ENCODE assay signal across 8 mouse cellular contexts in the genomic region with DNA sequence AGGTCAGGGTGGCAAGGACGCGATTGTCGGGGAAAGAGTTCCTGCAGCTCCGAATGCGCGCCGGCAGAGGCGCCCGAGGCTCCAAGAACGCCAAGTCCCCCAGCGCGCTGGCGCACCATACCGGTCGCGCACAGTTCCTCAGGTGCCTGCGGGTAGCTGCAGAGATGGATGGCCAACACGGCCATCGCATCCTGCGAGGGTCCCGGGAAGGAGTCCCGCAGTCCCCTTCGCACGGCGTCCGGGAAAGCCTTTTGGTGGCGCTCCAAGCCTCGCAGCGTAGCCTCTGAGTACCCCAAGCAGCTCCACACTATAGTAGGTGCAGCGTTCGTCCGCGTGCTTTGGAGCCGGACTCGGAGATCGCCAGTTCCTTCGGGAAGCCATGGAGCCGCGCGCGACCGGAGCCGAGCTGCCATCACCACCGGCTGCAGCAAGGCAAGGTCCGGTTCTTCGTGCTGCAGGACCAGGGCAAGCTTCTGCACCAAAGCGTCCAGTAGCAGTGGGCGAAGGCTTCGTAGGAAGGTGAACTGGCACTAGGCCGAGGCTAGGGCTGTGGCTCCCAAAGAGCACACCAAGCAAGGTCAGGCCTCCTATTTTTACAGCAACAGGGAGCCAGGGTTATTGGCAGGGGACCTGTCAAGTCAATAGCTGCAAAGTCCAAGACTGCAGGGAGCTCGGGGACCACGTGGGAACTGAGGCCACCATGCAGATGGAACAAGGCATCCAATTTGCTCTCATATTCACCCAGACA. TPM values are rescaled to one million over a fixed set of nuclear protein-coding genes. Genes with fewer than 3 reads are reported as not detected.
DNase-seq lines count a peak whose midpoint lies in the region; ATAC-seq lines count a peak whose summit lies in the region.

No protein-coding gene starts in this region.

- peaks cover 10% of the 10 kb centered on the region for H3K4me1 ChIP-seq in kidney, embryonic 16.5 days (ENCODE audit: insufficient read depth, low read length)

- H3K4me3 ChIP-seq in kidney, embryonic 16.5 days (ENCODE audit: low read length): peak overlapping the region; percentile 42

- DNase-seq in layer of hippocampus, postnatal 25 days (ENCODE audit: extremely low spot score in 1 of 2, low spot score in 1 of 2): peak; percentile 39 to 43
- DNase-seq in layer of hippocampus, adult 9-10 months (ENCODE audit: low spot score): no peak
- DNase-seq in cerebellum, postnatal 10 days: peak; percentile 73 to 78
- DNase-seq in frontal cortex, postnatal 25 days (ENCODE audit: low spot score in 2 of 2): peak; percentile 34 to 47
- peak; percentile 42 to 44 for DNase-seq in lung, postnatal 4 days
- peak; percentile 25 to 41 for DNase-seq in right cerebral cortex, postnatal 36 days (ENCODE audit: low spot score in 2 of 2)
- no peak for DNase-seq in spleen, postnatal 14 days (ENCODE audit: low spot score in 2 of 2)

- peaks cover 21% of the 10 kb centered on the region for H3K27me3 ChIP-seq in kidney, embryonic 16.5 days (ENCODE audit: insufficient read depth, low read length)

- ATAC-seq in kidney, embryonic 16.5 days (ENCODE audit: low FRiP score, low TSS enrichment): peak; percentile 82; the same call in 1 of the 2 replicates

- peak overlapping the region; percentile 37 for H3K9ac ChIP-seq in kidney, embryonic 16.5 days (replicated peaks; ENCODE audit: low read length)

- H3K27ac ChIP-seq in kidney, embryonic 16.5 days (ENCODE audit: low read length): no peak overlapping the region

- H3K4me2 ChIP-seq in kidney, embryonic 16.5 days (replicated peaks; ENCODE audit: low read depth, low read length): peak overlapping the region; percentile 78

- no peaks in the 10 kb centered on the region for H3K36me3 ChIP-seq in kidney, embryonic 16.5 days (ENCODE audit: insufficient read depth, low read length)

- 7% methylated on average over 52 of the region's 52 CpGs for WGBS in kidney, embryonic 16.5 days

- no peaks in the 10 kb centered on the region for H3K9me3 ChIP-seq in kidney, embryonic 16.5 days (ENCODE audit: low read length)

RNA-seq across cellular contexts. Expression of gene Dnajc7, which starts 20.4 kb away (rescaled TPM):
- total RNA-seq in layer of hippocampus, postnatal 25 days (2021): 100 to 1,000 TPM; 234 to 286 TPM
- polyA plus RNA-seq in kidney, embryonic 16.5 days (2015; fragmentation: Nextera tagmentation; extraction: Ambion mirVana): 235 and 267 TPM in 2 replicates

RNA-seq across cellular contexts. Expression of gene Nkiras2, which starts 21.3 kb away (rescaled TPM):
- total RNA-seq in layer of hippocampus, postnatal 25 days (2021): 10 to 100 TPM; 15.1 to 16.5 TPM
- 72.8 and 74.8 TPM in 2 replicates for polyA plus RNA-seq in kidney, embryonic 16.5 days (2015; fragmentation: Nextera tagmentation; extraction: Ambion mirVana)

RNA-seq across cellular contexts. Expression of gene Zfp385c, which starts 51.9 kb away (rescaled TPM):
- under 1 TPM in 1 of 2 experiments, not detected in 1; 0.31 TPM for total RNA-seq in layer of hippocampus, postnatal 25 days (2021)
- 0.32 and 0.69 TPM in 2 replicates for polyA plus RNA-seq in kidney, embryonic 16.5 days (2015; fragmentation: Nextera tagmentation; extraction: Ambion mirVana)

Comparison
In these comparisons a context has a peak if more than half of its experiments do, and no peak if none do; other contexts are left out.
1. DNase-seq: peak in layer of hippocampus, postnatal 25 days (2 of 2), cerebellum, postnatal 10 days (2 of 2), frontal cortex, postnatal 25 days (2 of 2), lung, postnatal 4 days (2 of 2) and right cerebral cortex, postnatal 36 days (2 of 2); none in layer of hippocampus, adult 9-10 months (single experiment) and spleen, postnatal 14 days (0 of 2).